Mouse (Mus musculus) neural tube, embryonic 15.5 days (tissue): ENCODE data around the gene Csf2rb. TPM values are rescaled to one million over a fixed set of nuclear protein-coding genes. Genes with fewer than 3 reads are reported as not detected.

Experiments
- ATAC-seq: fragments of 200-750 bp; cut with Nextera tagmentation; 2 replicates; pipeline ENCODE4 v1.8.0; 2017; ENCODE audit warnings: mild to moderate bottlenecking, moderate TSS enrichment, moderate library complexity; ENCODE audit not compliant: low FRiP score
- H3K27ac ChIP-seq: fragments of 300-500 bp; sonication (generic); replicated peaks from 2 replicates; pipeline ENCODE4 v1.5.1; 2015; ENCODE audit warnings: mild to moderate bottlenecking, inconsistent platforms
- H3K27me3 ChIP-seq: fragments of 300-500 bp; sonication (generic); replicated peaks from 2 replicates; pipeline ENCODE4 v1.6.1; 2015; ENCODE audit warnings: inconsistent platforms
- H3K36me3 ChIP-seq: fragments of 300-500 bp; sonication (generic); 2 replicates; pipeline ENCODE4 v1.6.1; 2015; ENCODE audit warnings: inconsistent platforms
- H3K4me1 ChIP-seq: fragments of 300-500 bp; sonication (generic); 2 replicates; pipeline ENCODE4 v1.6.1; 2015; ENCODE audit warnings: inconsistent platforms
- H3K4me2 ChIP-seq: fragments of 300-500 bp; sonication (generic); 2 replicates; pipeline ENCODE4 v1.6.1; 2015; ENCODE audit warnings: inconsistent platforms, mild to moderate bottlenecking, moderate library complexity
- H3K4me3 ChIP-seq: fragments of 300-500 bp; sonication (generic); replicated peaks from 2 replicates; pipeline ENCODE4 v1.5.1; 2015; ENCODE audit warnings: mild to moderate bottlenecking, inconsistent platforms
- H3K9ac ChIP-seq: fragments of 300-500 bp; sonication (generic); replicated peaks from 2 replicates; pipeline ENCODE4 v1.6.1; 2015; ENCODE audit warnings: mild to moderate bottlenecking, inconsistent platforms
- H3K9me3 ChIP-seq: fragments of 300-500 bp; sonication (generic); replicated peaks from 2 replicates; pipeline ENCODE4 v1.6.1; 2016; ENCODE audit warnings: inconsistent platforms
- WGBS: fragments of 180-500 bp; shearing (Covaris S2); methylation state at CpG from one replicate; pipeline ENCODE4 v1.1.7; 2015; ENCODE audit warnings: mixed read lengths; 5-methylcytosine and 5-hydroxymethylcytosine counted together
- polyA plus RNA-seq: library from polyadenylated mRNA; unstranded; fragments of >200 nt; fragmentation: Nextera tagmentation; extraction: Ambion mirVana; gene quantifications from 2 replicates; pipeline ENCODE4 v1.2.1, GENCODE M21; 2015

The Csf2rb gene
- polyA plus RNA-seq, 1 experiment from 2014 or later: 0.92 TPM

GRCm38 (mm10) chr15:78383450-78384219 lies 58.1 kb downstream of the Csf2rb start:
- Histone ChIP-seq H3K4me1 (0 out of 2 replicates have a peak, but pooled peaks cover 8% of the 10 kb centered on the region), H3K9me3 (no peaks in the 10 kb centered on the region), H3K36me3 (no peaks in the 10 kb centered on the region), H3K27ac (peak overlapping the region; percentile 78), H3K27me3 (no peaks in the 10 kb centered on the region), H3K4me2 (no peak overlapping the region), H3K4me3 (no peak overlapping the region), H3K9ac (no peak overlapping the region)
- 79% methylated on average over 11 of the region's 11 CpGs for WGBS
- peak; percentile 77 for ATAC-seq

- Histone ChIP-seq H3K27me3 (no peaks in the 10 kb centered on the region), H3K9me3 (no peaks in the 10 kb centered on the region), H3K4me2 (no peak overlapping the region), H3K4me3 (no peak overlapping the region), H3K36me3 (no peaks in the 10 kb centered on the region), H3K4me1 (0 out of 2 replicates have a peak, but pooled peaks cover 8% of the 10 kb centered on the region), H3K9ac (no peak overlapping the region), H3K27ac (peak overlapping the region; percentile 78)
- ATAC-seq: peak; percentile 70; the same call in 1 of the 2 replicates
- 63% methylated on average over 7 of the region's 7 CpGs for WGBS
Measured at GRCm38 (mm10) chr15:78384220-78385116, 58.9 kb downstream of the Csf2rb start.

- no peaks in the 10 kb centered on the region for H3K9me3 ChIP-seq
- WGBS: 95% methylated on average over 1 of the region's 1 CpGs
- no peaks in the 10 kb centered on the region for H3K27me3 ChIP-seq
- H3K4me2 ChIP-seq: no peak overlapping the region
- H3K4me1 ChIP-seq: 0 out of 2 replicates have a peak, but pooled peaks cover 8% of the 10 kb centered on the region
- no peaks in the 10 kb centered on the region for H3K36me3 ChIP-seq
- H3K4me3 ChIP-seq: no peak overlapping the region
- H3K27ac ChIP-seq: no peak overlapping the region
- ATAC-seq: no peak
- H3K9ac ChIP-seq: no peak overlapping the region
Measured at GRCm38 (mm10) chr15:78385564-78385963, 60.0 kb downstream of the Csf2rb start.

GRCm38 (mm10) chr15:78390855-78391254 lies 65.3 kb downstream of the Csf2rb start:
- Histone ChIP-seq H3K4me1 (no peaks in the 10 kb centered on the region), H3K4me2 (no peak overlapping the region), H3K9ac (no peak overlapping the region), H3K9me3 (no peaks in the 10 kb centered on the region), H3K27me3 (no peaks in the 10 kb centered on the region), H3K27ac (no peak overlapping the region), H3K36me3 (no peaks in the 10 kb centered on the region), H3K4me3 (no peak overlapping the region)
- no peak for ATAC-seq
- WGBS: 82% methylated on average over 3 of the region's 3 CpGs

- H3K27ac ChIP-seq: no peak within 1 kb of the TSS
- H3K36me3 ChIP-seq: no peaks in the 10 kb centered on the region
- 86% methylated on average over 8 of the region's 8 CpGs for WGBS
- no peaks in the 10 kb centered on the region for H3K27me3 ChIP-seq
- H3K9ac ChIP-seq: no peak within 1 kb of the TSS
- H3K4me2 ChIP-seq: no peak within 1 kb of the TSS
- no peak within 1 kb of the TSS for H3K4me3 ChIP-seq
- ATAC-seq: no peak
- H3K9me3 ChIP-seq: no peaks in the 10 kb centered on the region
- H3K4me1 ChIP-seq: no peaks in the 10 kb centered on the region
Measured at GRCm38 (mm10) chr15:78395478-78395962, 70.0 kb downstream of the Csf2rb start, which contains the start of gene Tex33. TSS of gene Tex33 (minus strand) at chr15:78395912.

- no peak overlapping the region for H3K27ac ChIP-seq
- no peak for ATAC-seq
- WGBS: 67% methylated on average over 6 of the region's 6 CpGs
Measured at GRCm38 (mm10) chr15:78401345-78401744, 75.8 kb downstream of the Csf2rb start.

GRCm38 (mm10) chr15:78401921-78402320 lies 76.4 kb downstream of the Csf2rb start:
- H3K4me2 ChIP-seq: no peak overlapping the region
- H3K9me3 ChIP-seq: no peaks in the 10 kb centered on the region
- 60% methylated on average over 4 of the region's 4 CpGs for WGBS
- H3K4me1 ChIP-seq: peaks cover 49% of the 10 kb centered on the region
- no peak overlapping the region for H3K4me3 ChIP-seq
- H3K36me3 ChIP-seq: no peaks in the 10 kb centered on the region
- H3K27me3 ChIP-seq: no peaks in the 10 kb centered on the region
- H3K27ac ChIP-seq: no peak overlapping the region
- ATAC-seq: no peak
- H3K9ac ChIP-seq: no peak overlapping the region

More at GRCm38 (mm10) chr15:78401345-78401744, 75.8 kb downstream of the Csf2rb start:
- Histone ChIP-seq H3K4me3 (no peak overlapping the region), H3K4me1 (peaks cover 46% of the 10 kb centered on the region), H3K36me3 (no peaks in the 10 kb centered on the region), H3K9ac (no peak overlapping the region), H3K4me2 (no peak overlapping the region), H3K27me3 (no peaks in the 10 kb centered on the region), H3K9me3 (no peaks in the 10 kb centered on the region)

- no peak overlapping the region for H3K9ac ChIP-seq
- ATAC-seq: no peak
- H3K36me3 ChIP-seq: no peaks in the 10 kb centered on the region
- no peaks in the 10 kb centered on the region for H3K9me3 ChIP-seq
- H3K4me2 ChIP-seq: no peak overlapping the region
- H3K4me3 ChIP-seq: no peak overlapping the region
- H3K27me3 ChIP-seq: no peaks in the 10 kb centered on the region
- 0 out of 2 replicates have a peak overlapping the region, but pooled peaks have one; percentile 28 for H3K27ac ChIP-seq
- 75% methylated on average over 7 of the region's 7 CpGs for WGBS
- peaks cover 54% of the 10 kb centered on the region for H3K4me1 ChIP-seq
Measured at GRCm38 (mm10) chr15:78402423-78402822, 76.9 kb downstream of the Csf2rb start.

GRCm38 (mm10) chr15:78403301-78403741 lies 77.8 kb downstream of the Csf2rb start:
- H3K36me3 ChIP-seq: no peaks in the 10 kb centered on the region
- peak overlapping the region; percentile 73; the same call in 1 of the 2 replicates for H3K4me2 ChIP-seq
- no peaks in the 10 kb centered on the region for H3K9me3 ChIP-seq
- H3K9ac ChIP-seq: no peak overlapping the region
- WGBS: 57% methylated on average over 3 of the region's 3 CpGs
- peaks cover 3% of the 10 kb centered on the region for H3K27me3 ChIP-seq
- peak overlapping the region; percentile 66 for H3K27ac ChIP-seq
- H3K4me3 ChIP-seq: no peak overlapping the region
- H3K4me1 ChIP-seq: peaks cover 58% of the 10 kb centered on the region
- ATAC-seq: no peak
